Mouse (Mus musculus): ENCODE measurements at regions not wholly inside any gene's neighbourhood (a gene's known extent, or its start where the extent isn't known, plus 50 kb on each side); places are given as distances from the start of the nearest gene placed in this dataset.

DNA sequence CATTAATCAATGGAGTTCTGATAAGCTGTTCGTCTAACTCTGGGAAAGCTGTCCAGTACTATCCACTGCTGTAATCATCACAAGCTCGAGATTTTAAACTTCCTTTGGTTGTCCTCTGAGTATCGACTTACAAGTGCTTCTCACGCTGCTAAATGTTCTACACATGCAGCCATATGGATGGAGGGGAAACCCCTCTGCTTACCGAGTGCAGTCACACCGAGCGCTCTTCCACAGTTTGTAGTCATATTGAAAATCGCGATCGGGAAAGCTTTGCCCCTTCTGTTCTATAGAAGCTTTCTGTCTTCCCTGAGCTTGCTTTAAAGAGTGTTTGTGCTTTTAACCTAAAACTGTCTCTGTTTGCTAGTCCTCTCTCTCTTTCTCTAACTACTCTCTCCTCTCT, 57.8 kb downstream of the Degs1 start:
- peak; percentile 75 for DNase-seq (ENCODE audit: extremely low read depth)
- H3K4me3 ChIP-seq (replicated peaks in 1 of 3; ENCODE audit: low read depth in 2 of 3, low read length in 2 of 3, poor library complexity in 1 of 3) = no peak overlapping the region
- in situ Hi-C loops (cut with MboI; ENCODE audit: low pct_ligation_motif_present, low pct_unique_long_range_greater_than_20kb, low sequenced_read_pairs) (no loop called here), dilution Hi-C loops (cut with MboI; ENCODE audit: extremely low pct_ligation_motif_present, extremely low pct_unique_long_range_greater_than_20kb, low sequenced_read_pairs) (no loop called here)
- H3K27me3 ChIP-seq (replicated peaks) = no peaks in the 10 kb centered on the region
- peaks cover 10% of the 10 kb centered on the region for H3K9me3 ChIP-seq (replicated peaks; ENCODE audit: low read length)
- no peak overlapping the region for H3K9ac ChIP-seq (ENCODE audit: insufficient read depth, low read depth)
- no peak for TF ChIP-seq CTCF (conservative IDR thresholded peaks at IDR 0.05 in 1 of 2, IDR thresholded peaks at IDR 0.05 in 1 of 2; ENCODE audit: low read depth in 2 of 2, low read length in 2 of 2)
- peak; percentile 94 for TF ChIP-seq EP300 (IDR thresholded peaks at IDR 0.05; ENCODE audit: low read length)
- TF ChIP-seq TCF12 (IDR thresholded peaks at IDR 0.05; ENCODE audit: low read depth, low read length) = peak; percentile 28; the same call in 1 of the 2 replicates
- TF ChIP-seq USF2 (conservative IDR thresholded peaks at IDR 0.05; ENCODE audit: low read depth, low read length) = no peak
- TF ChIP-seq E2F4 (IDR thresholded peaks at IDR 0.05; ENCODE audit: insufficient replicate concordance, low read depth, low read length) = no peak
- TF ChIP-seq NRF1 (IDR thresholded peaks at IDR 0.05; ENCODE audit: low read depth, low read length) = no peak
- no peak for TF ChIP-seq POLR2AphosphoS2 (IDR thresholded peaks at IDR 0.05; ENCODE audit: low read depth, low read length)
- TF ChIP-seq MYC (IDR thresholded peaks at IDR 0.05; ENCODE audit: low read depth, low read length) = peak; percentile 84
- TF ChIP-seq TBP (conservative IDR thresholded peaks at IDR 0.05; ENCODE audit: low read depth, low read length) = peak; percentile 89
- no peak for TF ChIP-seq USF1 (IDR thresholded peaks at IDR 0.05; ENCODE audit: low read depth, low read length)
- TF ChIP-seq NELFE (IDR thresholded peaks at IDR 0.05; ENCODE audit: low read depth, low read length) = no peak
- no peak for TF ChIP-seq CHD2 (IDR thresholded peaks at IDR 0.05; ENCODE audit: low read length)
- TF ChIP-seq JUND (conservative IDR thresholded peaks at IDR 0.05; ENCODE audit: low read depth, low read length) = peak; percentile 91
- no peak for TF ChIP-seq SMC3 (IDR thresholded peaks at IDR 0.05; ENCODE audit: low read depth, low read length)
- peak; percentile 85 for TF ChIP-seq BHLHE40 (IDR thresholded peaks at IDR 0.05; ENCODE audit: low read depth, low read length)
- TF ChIP-seq GABPA (IDR thresholded peaks at IDR 0.05; ENCODE audit: insufficient replicate concordance, low read depth, low read length) = no peak
- no peak for TF ChIP-seq MAZ (IDR thresholded peaks at IDR 0.05; ENCODE audit: low read depth, low read length)
- 0 out of 2 replicates have a peak, but pooled peaks have one; percentile 39 for TF ChIP-seq RCOR1 (conservative IDR thresholded peaks at IDR 0.05; ENCODE audit: low read depth, low read length)
- TF ChIP-seq CHD1 (IDR thresholded peaks at IDR 0.05; ENCODE audit: low read depth, low read length) = no peak
- TF ChIP-seq ZMIZ1 (IDR thresholded peaks at IDR 0.05; ENCODE audit: low read depth, low read length) = no peak
- no peak for TF ChIP-seq POLR2A (IDR thresholded peaks at IDR 0.05; ENCODE audit: low read depth, low read length)
- TF ChIP-seq IRF4 (IDR thresholded peaks at IDR 0.05; ENCODE audit: low read depth, low read length) = peak; percentile 97
- TF ChIP-seq ZKSCAN1 (IDR thresholded peaks at IDR 0.05; ENCODE audit: borderline replicate concordance, low read depth, low read length) = no peak
- no peak for TF ChIP-seq ELF1 (IDR thresholded peaks at IDR 0.05; ENCODE audit: low read depth, low read length)
- peak; percentile 71 for TF ChIP-seq ETS1 (conservative IDR thresholded peaks at IDR 0.05; ENCODE audit: low read depth, low read length)
- TF ChIP-seq SIN3A (IDR thresholded peaks at IDR 0.05; ENCODE audit: low read length) = no peak
- TF ChIP-seq JUN (IDR thresholded peaks at IDR 0.05; ENCODE audit: insufficient read depth, low read depth, low read length) = peak; percentile 82
- TF ChIP-seq MEF2A (IDR thresholded peaks at IDR 0.05; ENCODE audit: borderline replicate concordance, low read depth, low read length) = peak; percentile 78; the same call in 1 of the 2 replicates
- TF ChIP-seq MAX (IDR thresholded peaks at IDR 0.05; ENCODE audit: low read length) = peak; percentile 52; the same call in 1 of the 2 replicates
- no peak for TF ChIP-seq KAT2A (IDR thresholded peaks at IDR 0.05; ENCODE audit: insufficient replicate concordance, low read length)
- H3K4me2 ChIP-seq (ENCODE audit: insufficient read depth, low read depth, poor library complexity, severe bottlenecking) = peak overlapping the region; percentile 86
- H3K4me1 ChIP-seq (ENCODE audit: control insufficient read depth in 1 of 2, insufficient read depth in 2 of 2) = peaks cover 3 to 18% of the 10 kb centered on the region in 2 experiments; a peak in 3 of 4 replicates
- H3K27ac ChIP-seq (ENCODE audit: insufficient read depth, low read depth) = no peak overlapping the region
- no peaks in the 10 kb centered on the region for H3K79me2 ChIP-seq (replicated peaks; ENCODE audit: control insufficient read depth, extremely low read depth, insufficient read depth, poor library complexity, severe bottlenecking)
- H3K36me3 ChIP-seq (replicated peaks in 1 of 2; ENCODE audit: control insufficient read depth in 1 of 2, insufficient read depth in 1 of 2, low read length in 1 of 2) = no peaks in the 10 kb centered on the region
